Mouse (Mus musculus): ENCODE results near the gene Tut1. TPM values are rescaled to one million over a fixed set of nuclear protein-coding genes. Genes with fewer than 3 reads are reported as not detected.
A peak's percentile ranks its signal among the peaks of the same experiment; 100 is the strongest.

The Tut1 gene
- polyA plus RNA-seq, 2 experiments, result 27.6 to 28.6 TPM

DNA sequence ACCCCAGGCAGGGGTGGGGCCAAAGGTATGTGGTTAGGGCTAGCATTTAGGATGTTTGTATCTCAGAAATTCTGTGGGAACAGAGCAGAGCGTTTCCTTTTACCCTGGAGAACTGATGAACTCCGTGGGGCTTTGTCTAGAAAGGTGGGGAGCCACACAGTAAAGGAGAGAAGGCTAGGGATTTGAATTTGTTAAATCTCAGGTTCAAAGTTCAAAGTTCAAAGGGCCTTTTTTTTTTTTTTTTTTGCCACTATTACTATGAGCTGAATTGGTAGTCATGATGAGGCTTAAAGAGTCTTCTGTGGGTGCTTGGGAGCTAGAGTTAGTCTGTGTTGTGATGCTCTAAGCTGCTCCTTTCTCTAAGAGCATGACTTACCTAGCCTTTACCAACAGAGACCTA lies 16.9 kb upstream of the Tut1 start:
- H3K4me2 ChIP-seq (replicated peaks; ENCODE audit: low read depth, low read length, severe bottlenecking), result no peak overlapping the region
- no peak overlapping the region for H3K27ac ChIP-seq (replicated peaks; ENCODE audit: low read depth, low read length)
- ATAC-seq (ENCODE audit: low FRiP score, low read depth) (no peak), DNase-seq (ENCODE audit: low spot score) (no peak)
- peaks cover 70% of the 10 kb centered on the region for H3K36me3 ChIP-seq (ENCODE audit: control insufficient read depth, insufficient read depth, low read length)
- H3K9me3 ChIP-seq (ENCODE audit: control insufficient read depth, low read length), result no peaks in the 10 kb centered on the region
- H3K27me3 ChIP-seq (ENCODE audit: control insufficient read depth, insufficient read depth, low read length), result no peaks in the 10 kb centered on the region
- H3K4me1 ChIP-seq (ENCODE audit: control insufficient read depth, insufficient read depth, low read length), result peaks cover 7% of the 10 kb centered on the region; the same call in 1 of the 2 replicates
- WGBS, result 88% methylated on average over 2 of the region's 2 CpGs
- no peak overlapping the region for H3K9ac ChIP-seq (ENCODE audit: low read depth, low read length, severe bottlenecking)
- no peak for TF ChIP-seq POLR2A (IDR thresholded peaks at IDR 0.05; ENCODE audit: borderline replicate concordance, extremely low read depth, insufficient read depth, insufficient read length)
- no peak overlapping the region for H3K4me3 ChIP-seq (replicated peaks; ENCODE audit: low read length)

DNA sequence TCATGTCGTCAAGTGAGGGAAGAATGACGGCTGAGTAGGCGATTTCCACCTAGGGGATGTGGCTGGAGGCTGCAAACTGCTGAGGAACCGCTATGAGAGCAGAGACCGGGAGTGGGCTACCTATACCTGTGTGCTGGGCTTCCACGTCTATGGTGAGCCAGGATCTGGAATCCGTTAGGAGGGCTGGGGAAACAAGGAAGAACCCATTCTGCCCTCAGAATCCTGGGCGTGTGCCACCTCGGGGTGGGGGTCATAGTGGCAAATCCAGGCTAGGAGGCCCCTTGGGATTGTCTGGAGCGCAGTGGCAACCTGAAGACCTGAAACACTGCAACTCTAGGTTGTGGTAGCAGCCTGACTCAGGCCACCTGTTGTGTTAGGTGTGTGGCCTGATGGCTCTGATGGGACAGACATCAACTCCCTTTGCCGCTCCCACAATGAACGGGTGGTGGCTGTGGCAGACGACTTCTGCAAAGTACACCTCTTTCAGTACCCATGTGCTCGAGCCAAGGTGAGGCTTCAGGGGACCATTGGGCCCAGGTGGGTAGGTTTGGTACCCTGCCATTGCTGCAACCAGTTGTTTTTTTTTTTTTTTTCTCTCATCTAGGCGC lies 13.0 kb upstream of the Tut1 start:
- peaks cover 21% of the 10 kb centered on the region for H3K4me1 ChIP-seq (ENCODE audit: control insufficient read depth, insufficient read depth, low read length)
- H3K9ac ChIP-seq (ENCODE audit: low read depth, low read length, severe bottlenecking), result peak overlapping the region; percentile 97
- peak overlapping the region; percentile 94; the same call in 1 of the 2 replicates for H3K27ac ChIP-seq (replicated peaks; ENCODE audit: low read depth, low read length)
- no peak for TF ChIP-seq POLR2A (IDR thresholded peaks at IDR 0.05; ENCODE audit: borderline replicate concordance, extremely low read depth, insufficient read depth, insufficient read length)
- no peaks in the 10 kb centered on the region for H3K27me3 ChIP-seq (ENCODE audit: control insufficient read depth, insufficient read depth, low read length)
- H3K36me3 ChIP-seq (ENCODE audit: control insufficient read depth, insufficient read depth, low read length), result peaks cover 62% of the 10 kb centered on the region
- H3K9me3 ChIP-seq (ENCODE audit: control insufficient read depth, low read length), result no peaks in the 10 kb centered on the region
- peak overlapping the region; percentile 91; the same call in 1 of the 2 replicates for H3K4me3 ChIP-seq (replicated peaks; ENCODE audit: low read length)
- ATAC-seq (ENCODE audit: low FRiP score, low read depth) (no peak), DNase-seq (ENCODE audit: low spot score) (no peak)
- H3K4me2 ChIP-seq (replicated peaks; ENCODE audit: low read depth, low read length, severe bottlenecking), result peak overlapping the region; percentile 61; the same call in 1 of the 2 replicates
- 70% methylated on average over 15 of the region's 15 CpGs for WGBS

DNA sequence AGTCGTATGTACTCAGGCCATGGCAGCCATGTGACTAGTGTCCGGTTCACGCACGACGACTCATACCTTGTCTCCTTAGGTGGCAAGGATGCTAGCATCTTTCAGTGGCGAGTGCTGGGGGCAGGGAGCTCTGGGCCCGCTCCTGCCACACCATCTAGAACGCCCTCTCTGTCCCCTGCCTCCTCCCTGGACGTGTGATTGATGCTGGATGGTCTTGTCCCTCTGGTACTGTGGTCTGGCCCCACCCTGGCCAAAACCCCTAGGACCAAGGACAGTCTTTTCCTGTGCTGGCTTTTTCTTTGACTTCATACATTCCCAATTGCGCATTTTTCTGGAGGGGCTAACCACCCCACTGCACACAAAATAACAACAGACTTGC lies 12.5 kb upstream of the Tut1 start:
- ATAC-seq (ENCODE audit: low FRiP score, low read depth) (no peak), DNase-seq (ENCODE audit: low spot score) (no peak)
- H3K4me1 ChIP-seq (ENCODE audit: control insufficient read depth, insufficient read depth, low read length), result peaks cover 21% of the 10 kb centered on the region
- H3K27ac ChIP-seq (replicated peaks; ENCODE audit: low read depth, low read length), result peak overlapping the region; percentile 94
- peak overlapping the region; percentile 61 for H3K4me2 ChIP-seq (replicated peaks; ENCODE audit: low read depth, low read length, severe bottlenecking)
- no peak for TF ChIP-seq POLR2A (IDR thresholded peaks at IDR 0.05; ENCODE audit: borderline replicate concordance, extremely low read depth, insufficient read depth, insufficient read length)
- WGBS, result 32% methylated on average over 10 of the region's 10 CpGs
- no peaks in the 10 kb centered on the region for H3K9me3 ChIP-seq (ENCODE audit: control insufficient read depth, low read length)
- peak overlapping the region; percentile 97 for H3K9ac ChIP-seq (ENCODE audit: low read depth, low read length, severe bottlenecking)
- peak overlapping the region; percentile 91 for H3K4me3 ChIP-seq (replicated peaks; ENCODE audit: low read length)
- H3K36me3 ChIP-seq (ENCODE audit: control insufficient read depth, insufficient read depth, low read length), result peaks cover 63% of the 10 kb centered on the region
- H3K27me3 ChIP-seq (ENCODE audit: control insufficient read depth, insufficient read depth, low read length), result no peaks in the 10 kb centered on the region

DNA sequence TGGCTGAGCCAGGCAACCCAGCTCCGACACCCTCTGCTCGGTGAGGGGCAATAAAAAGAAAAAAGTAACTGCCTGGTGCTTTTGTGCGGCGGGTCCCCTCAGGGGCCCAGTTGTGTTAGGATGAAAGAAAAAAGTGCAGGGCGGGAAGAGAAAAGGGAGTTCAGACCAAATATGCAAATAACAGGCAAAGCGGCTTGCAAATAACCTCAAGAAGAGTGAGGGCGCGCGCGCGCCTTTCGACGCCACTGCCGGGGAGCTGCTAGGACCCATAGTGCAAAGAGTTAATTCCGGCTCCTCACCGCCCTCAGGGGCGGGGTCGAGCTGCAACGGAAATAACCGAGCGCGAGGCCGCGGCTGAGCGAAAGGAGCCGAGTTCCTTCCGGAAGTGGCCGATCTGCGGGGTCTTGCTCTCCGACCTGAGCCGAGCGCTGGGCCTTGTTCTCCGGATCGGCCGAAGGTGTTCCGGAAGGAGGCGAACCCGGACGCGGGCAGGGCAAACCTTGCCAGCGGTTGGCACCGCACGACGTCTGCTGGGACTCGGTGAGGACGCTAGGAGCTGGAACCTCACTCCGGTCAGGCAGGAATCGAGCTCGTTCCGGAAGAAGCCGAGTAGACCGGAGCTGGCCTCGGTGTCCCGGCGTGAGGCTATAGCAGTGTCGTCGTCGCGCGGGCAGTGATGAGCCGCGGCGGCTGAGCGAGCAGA lies 12.0 kb upstream of the Tut1 start, which contains the start of gene Mta2:
Gene Mta2 (plus strand): TSS at position 361 of the 703 bp plus-strand sequence.
- ATAC-seq (ENCODE audit: low FRiP score, low read depth) (peak; percentile 93), DNase-seq (ENCODE audit: low spot score) (peak; percentile 97)
- Histone ChIP-seq H3K27me3 (ENCODE audit: control insufficient read depth, insufficient read depth, low read length) (no peaks in the 10 kb centered on the region), H3K9ac (ENCODE audit: low read depth, low read length, severe bottlenecking) (peak within 1 kb of the TSS; percentile 97), H3K9me3 (ENCODE audit: control insufficient read depth, low read length) (no peaks in the 10 kb centered on the region), H3K4me3 (replicated peaks; ENCODE audit: low read length) (peak within 1 kb of the TSS; percentile 91), H3K27ac (replicated peaks; ENCODE audit: low read depth, low read length) (peak within 1 kb of the TSS; percentile 94), H3K4me1 (ENCODE audit: control insufficient read depth, insufficient read depth, low read length) (peaks cover 21% of the 10 kb centered on the region), H3K4me2 (replicated peaks; ENCODE audit: low read depth, low read length, severe bottlenecking) (peak within 1 kb of the TSS; percentile 61), H3K36me3 (ENCODE audit: control insufficient read depth, insufficient read depth, low read length) (peaks cover 62% of the 10 kb centered on the region)
- peak; percentile 81; the same call in 1 of the 2 replicates for TF ChIP-seq POLR2A (IDR thresholded peaks at IDR 0.05; ENCODE audit: borderline replicate concordance, extremely low read depth, insufficient read depth, insufficient read length)
- 2% methylated on average over 64 of the region's 64 CpGs for WGBS

DNA sequence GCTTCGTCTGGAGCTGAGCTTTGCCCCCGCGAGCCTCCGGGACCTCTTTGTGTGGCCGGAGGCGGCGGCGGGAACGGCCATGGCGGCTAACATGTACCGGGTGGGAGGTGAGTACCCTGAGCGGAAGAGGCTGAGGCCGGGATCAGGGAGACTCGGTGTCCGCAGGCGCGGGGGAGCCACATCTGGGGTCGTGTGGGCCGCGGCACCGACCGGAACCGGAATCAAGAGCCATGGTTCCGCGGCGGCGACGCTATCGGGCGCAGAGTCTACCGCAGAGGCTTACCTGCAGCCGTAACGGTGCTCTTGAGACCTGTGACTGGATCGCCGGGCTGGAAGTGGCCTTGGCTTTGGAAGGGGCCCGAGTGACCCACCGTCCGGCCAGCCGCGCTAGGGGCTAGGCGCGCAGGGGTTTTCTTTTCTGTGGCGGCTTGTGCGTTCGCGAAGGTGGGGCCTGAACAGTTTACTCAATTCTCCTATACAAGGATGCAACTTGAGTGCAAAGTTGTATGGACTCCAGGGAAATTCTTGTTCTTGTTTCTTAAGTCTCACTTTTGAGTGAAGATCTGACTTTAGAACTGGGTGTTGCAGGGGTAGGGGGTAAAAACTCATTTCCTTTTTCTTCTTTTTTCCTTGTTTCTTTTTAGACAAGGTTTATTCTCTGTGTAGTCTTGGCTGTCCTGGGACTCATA lies 11.2 kb upstream of the Tut1 start:
- peaks cover 21% of the 10 kb centered on the region for H3K4me1 ChIP-seq (ENCODE audit: control insufficient read depth, insufficient read depth, low read length)
- H3K36me3 ChIP-seq (ENCODE audit: control insufficient read depth, insufficient read depth, low read length), result peaks cover 61% of the 10 kb centered on the region
- peak overlapping the region; percentile 91 for H3K4me3 ChIP-seq (replicated peaks; ENCODE audit: low read length)
- H3K4me2 ChIP-seq (replicated peaks; ENCODE audit: low read depth, low read length, severe bottlenecking), result peak overlapping the region; percentile 61
- H3K27me3 ChIP-seq (ENCODE audit: control insufficient read depth, insufficient read depth, low read length), result no peaks in the 10 kb centered on the region
- no peaks in the 10 kb centered on the region for H3K9me3 ChIP-seq (ENCODE audit: control insufficient read depth, low read length)
- DNase-seq (ENCODE audit: low spot score) (peak; percentile 47), ATAC-seq (ENCODE audit: low FRiP score, low read depth) (peak; percentile 38)
- peak overlapping the region; percentile 94 for H3K27ac ChIP-seq (replicated peaks; ENCODE audit: low read depth, low read length)
- under 1% methylated on average over 36 of the region's 46 CpGs for WGBS
- H3K9ac ChIP-seq (ENCODE audit: low read depth, low read length, severe bottlenecking), result peak overlapping the region; percentile 97
- no peak for TF ChIP-seq POLR2A (IDR thresholded peaks at IDR 0.05; ENCODE audit: borderline replicate concordance, extremely low read depth, insufficient read depth, insufficient read length)
